Comparison of ENCODE assay signal across 21 mouse cellular contexts in genomic region chr16:28391283-28391682, GRCm38 (mm10).
DNase-seq lines count a peak whose midpoint lies in the region; ATAC-seq and TF ChIP-seq lines count a peak whose summit lies in the region.
"Had no signal": no experiment of that assay in that cellular context is flagged by ENCODE, and none has a peak within 500 bp of the region (broad histone marks: within the 10 kb centered on the region; RNA-seq: fewer than 3 reads in every experiment).

No protein-coding gene starts in this region.

- no peak for TF ChIP-seq CTCF in brain, embryonic 14.5 days (IDR thresholded peaks at IDR 0.05; ENCODE audit: borderline replicate concordance, extremely low read depth, insufficient read depth, insufficient read length)
- no peak for TF ChIP-seq CTCF in olfactory bulb, adult 2 months (IDR thresholded peaks at IDR 0.05; ENCODE audit: insufficient read depth, low read depth, low read length)

- no peak overlapping the region for H3K9ac ChIP-seq in forebrain, embryonic 14.5 days (ENCODE audit: low read length)
- no peak overlapping the region for H3K9ac ChIP-seq in forebrain, embryonic 16.5 days (replicated peaks; ENCODE audit: low read depth, low read length)
- H3K9ac ChIP-seq: embryonic facial prominence, embryonic 13.5 days; embryonic facial prominence, embryonic 15.5 days had no signal

- no peak overlapping the region for H3K27ac ChIP-seq in forebrain, embryonic 14.5 days (ENCODE audit: low read depth, low read length)
- H3K27ac ChIP-seq in forebrain, embryonic 10.5 days = no peak overlapping the region
- H3K27ac ChIP-seq in forebrain, embryonic 16.5 days (ENCODE audit: low read length) = no peak overlapping the region
- 0 out of 2 replicates have a peak overlapping the region, but pooled peaks have one; percentile 51 for H3K27ac ChIP-seq in olfactory bulb, adult 2 months (ENCODE audit: insufficient read depth, low read depth, low read length)
- H3K27ac ChIP-seq: embryonic facial prominence, embryonic 13.5 days; embryonic facial prominence, embryonic 15.5 days had no signal

- no peaks in the 10 kb centered on the region for H3K36me3 ChIP-seq in forebrain, embryonic 14.5 days (ENCODE audit: control insufficient read depth, insufficient read depth, low read length)
- no peaks in the 10 kb centered on the region for H3K36me3 ChIP-seq in forebrain, embryonic 10.5 days (replicated peaks)
- no peaks in the 10 kb centered on the region for H3K36me3 ChIP-seq in forebrain, embryonic 16.5 days (ENCODE audit: control insufficient read depth, insufficient read depth)
- H3K36me3 ChIP-seq: embryonic facial prominence, embryonic 13.5 days; embryonic facial prominence, embryonic 15.5 days had no signal

- WGBS in forebrain, embryonic 14.5 days = 85% methylated on average over 5 of the region's 5 CpGs
- WGBS in forebrain, embryonic 10.5 days = 94% methylated on average over 5 of the region's 5 CpGs
- 76% methylated on average over 5 of the region's 5 CpGs for WGBS in forebrain, embryonic 16.5 days
- 76% methylated on average over 5 of the region's 5 CpGs for WGBS in olfactory bulb, adult 2 months

- no peak overlapping the region for H3K4me3 ChIP-seq in forebrain, embryonic 14.5 days (ENCODE audit: low read depth, low read length)
- H3K4me3 ChIP-seq in forebrain, embryonic 10.5 days = no peak overlapping the region
- no peak overlapping the region for H3K4me3 ChIP-seq in forebrain, embryonic 16.5 days (replicated peaks; ENCODE audit: low read length)
- H3K4me3 ChIP-seq in olfactory bulb, adult 2 months (ENCODE audit: insufficient read depth, low read depth, low read length) = no peak overlapping the region
- H3K4me3 ChIP-seq: embryonic facial prominence, embryonic 13.5 days; embryonic facial prominence, embryonic 15.5 days; erythroblast, embryonic 14.5 days had no signal

- H3K9me3 ChIP-seq in forebrain, embryonic 14.5 days (replicated peaks; ENCODE audit: control insufficient read depth, low read length) = 0 out of 2 replicates have a peak, but pooled peaks cover 3% of the 10 kb centered on the region
- H3K9me3 ChIP-seq in forebrain, embryonic 10.5 days = no peaks in the 10 kb centered on the region
- no peaks in the 10 kb centered on the region for H3K9me3 ChIP-seq in forebrain, embryonic 16.5 days (ENCODE audit: control insufficient read depth, low read length)
- H3K9me3 ChIP-seq: embryonic facial prominence, embryonic 13.5 days; embryonic facial prominence, embryonic 15.5 days had no signal

- ATAC-seq in forebrain, embryonic 14.5 days = no peak; the same call in 1 of the 2 replicates
- ATAC-seq in forebrain, embryonic 16.5 days = peak; percentile 52; the same call in 1 of the 2 replicates
- ATAC-seq: activated CD4-positive, CD25-positive, alpha-beta regulatory T cell, adult 4 months had no signal

- H3K4me2 ChIP-seq in forebrain, embryonic 14.5 days (ENCODE audit: low read length) = no peak overlapping the region
- no peak overlapping the region for H3K4me2 ChIP-seq in forebrain, embryonic 16.5 days (ENCODE audit: low read length)
- H3K4me2 ChIP-seq: embryonic facial prominence, embryonic 13.5 days; embryonic facial prominence, embryonic 15.5 days had no signal

- no peaks in the 10 kb centered on the region for H3K4me1 ChIP-seq in forebrain, embryonic 14.5 days (ENCODE audit: control insufficient read depth, insufficient read depth, low read length)
- H3K4me1 ChIP-seq in forebrain, embryonic 10.5 days = no peaks in the 10 kb centered on the region
- H3K4me1 ChIP-seq in forebrain, embryonic 16.5 days (replicated peaks; ENCODE audit: control insufficient read depth, insufficient read depth, low read length) = no peaks in the 10 kb centered on the region; the same call in 1 of the 2 replicates
- no peaks in the 10 kb centered on the region; the same call in 1 of the 2 replicates for H3K4me1 ChIP-seq in olfactory bulb, adult 2 months (ENCODE audit: control insufficient read depth, insufficient read depth, low read length)
- H3K4me1 ChIP-seq: embryonic facial prominence, embryonic 13.5 days; embryonic facial prominence, embryonic 15.5 days had no signal

- no peaks in the 10 kb centered on the region for H3K27me3 ChIP-seq in forebrain, embryonic 14.5 days (replicated peaks; ENCODE audit: control insufficient read depth, insufficient read depth, low read length)
- no peaks in the 10 kb centered on the region for H3K27me3 ChIP-seq in forebrain, embryonic 10.5 days (ENCODE audit: poor library complexity, severe bottlenecking)
- H3K27me3 ChIP-seq in forebrain, embryonic 16.5 days (replicated peaks; ENCODE audit: control insufficient read depth, insufficient read depth, low read length) = no peaks in the 10 kb centered on the region
- H3K27me3 ChIP-seq: embryonic facial prominence, embryonic 13.5 days; embryonic facial prominence, embryonic 15.5 days had no signal

- TF ChIP-seq POLR2A in brain, embryonic 14.5 days (IDR thresholded peaks at IDR 0.05; ENCODE audit: borderline replicate concordance, extremely low read depth, insufficient read depth, insufficient read length, poor library complexity, severe bottlenecking) = no peak
- no peak for TF ChIP-seq POLR2A in olfactory bulb, adult 2 months (IDR thresholded peaks at IDR 0.05; ENCODE audit: insufficient read depth, low read depth, low read length)

- peak; percentile 53 for DNase-seq in forebrain, embryonic 14.5 days (ENCODE audit: low spot score)
- DNase-seq in forebrain, embryonic 10.5 days (ENCODE audit: extremely low spot score, low spot score) = no peak
- peak; percentile 60 for DNase-seq in brain, embryonic 14.5 days (ENCODE audit: low read depth)
- DNase-seq in T-cell, adult 2 months (ENCODE audit: low spot score) = no peak
- no peak for DNase-seq in left cerebral cortex, adult 11 months (ENCODE audit: low spot score)
- DNase-seq: adrenal gland, adult 8-10 months; adrenal gland, postnatal 14 days; adrenal gland, postnatal 36 days; cerebellum, adult 11 months; cerebellum, adult 18-20 months; cerebellum, adult 8-10 months; cerebellum, adult 9-11 months; cerebellum, postnatal 14 days; cerebellum, postnatal 36 days; embryo, embryonic 11 days had no signal

Comparison
In these comparisons a context has a peak if more than half of its experiments do, and no peak if none do; other contexts are left out.
1. DNase-seq: peak in forebrain, embryonic 14.5 days (single experiment) and brain, embryonic 14.5 days (single experiment); none in forebrain, embryonic 10.5 days (single experiment), T-cell, adult 2 months (single experiment) and left cerebral cortex, adult 11 months (single experiment).